In genomic region chr13:116410682-116411081, GRCm38 (mm10) we compare ENCODE assay signal across 26 mouse cellular contexts.
"Had no signal": no experiment of that assay in that cellular context is flagged by ENCODE, and none has a peak within 500 bp of the region (broad histone marks: within the 10 kb centered on the region; RNA-seq: fewer than 3 reads in every experiment).

No protein-coding gene starts in this region.

- H3K27ac ChIP-seq: embryonic facial prominence, embryonic 10.5 days; embryonic facial prominence, embryonic 12.5 days; embryonic facial prominence, embryonic 13.5 days; embryonic facial prominence, embryonic 15.5 days; forebrain, embryonic 10.5 days; forebrain, embryonic 12.5 days; forebrain, embryonic 13.5 days; forebrain, embryonic 15.5 days; gastrocnemius, adult 2 months; heart, adult 2 months; heart, embryonic 10.5 days had no signal

- H3K4me2 ChIP-seq: embryonic facial prominence, embryonic 12.5 days; embryonic facial prominence, embryonic 13.5 days; embryonic facial prominence, embryonic 15.5 days; forebrain, embryonic 12.5 days; forebrain, embryonic 13.5 days; forebrain, embryonic 15.5 days; heart, embryonic 11.5 days had no signal

- H3K9me3 ChIP-seq: embryonic facial prominence, embryonic 10.5 days; embryonic facial prominence, embryonic 12.5 days; embryonic facial prominence, embryonic 13.5 days; embryonic facial prominence, embryonic 15.5 days; forebrain, embryonic 10.5 days; forebrain, embryonic 12.5 days; forebrain, embryonic 13.5 days; forebrain, embryonic 15.5 days; heart, embryonic 10.5 days had no signal

- H3K4me1 ChIP-seq: embryonic facial prominence, embryonic 10.5 days; embryonic facial prominence, embryonic 12.5 days; embryonic facial prominence, embryonic 13.5 days; embryonic facial prominence, embryonic 15.5 days; forebrain, embryonic 15.5 days had no signal

- H3K9ac ChIP-seq: embryonic facial prominence, embryonic 12.5 days; embryonic facial prominence, embryonic 13.5 days; embryonic facial prominence, embryonic 15.5 days; forebrain, embryonic 12.5 days; forebrain, embryonic 13.5 days; forebrain, embryonic 15.5 days; forebrain, postnatal 0 days had no signal

- DNase-seq: cerebellum, adult 9-11 months; cerebellum, postnatal 10 days; cerebellum, postnatal 14 days; cerebellum, postnatal 25 days; cerebellum, postnatal 36 days; embryo, embryonic 11 days; forebrain, postnatal 0 days; gastrocnemius, adult 2 months; gastrocnemius, postnatal 10 days; gastrocnemius, postnatal 14 days; gastrocnemius, postnatal 25 days; gastrocnemius, postnatal 36 days; heart, adult 11 months; heart, adult 18-20 months; heart, adult 2 months had no signal

- H3K27me3 ChIP-seq: embryonic facial prominence, embryonic 12.5 days; embryonic facial prominence, embryonic 13.5 days; embryonic facial prominence, embryonic 15.5 days; forebrain, embryonic 12.5 days; forebrain, embryonic 13.5 days; forebrain, embryonic 15.5 days had no signal

- H3K4me3 ChIP-seq: embryonic facial prominence, embryonic 10.5 days; embryonic facial prominence, embryonic 12.5 days; embryonic facial prominence, embryonic 13.5 days; embryonic facial prominence, embryonic 15.5 days; erythroblast, embryonic 14.5 days; forebrain, embryonic 10.5 days; forebrain, embryonic 12.5 days; forebrain, embryonic 13.5 days; forebrain, embryonic 15.5 days; gastrocnemius, adult 2 months; heart, adult 2 months; heart, embryonic 10.5 days had no signal

- H3K36me3 ChIP-seq: embryonic facial prominence, embryonic 10.5 days; embryonic facial prominence, embryonic 12.5 days; embryonic facial prominence, embryonic 13.5 days; embryonic facial prominence, embryonic 15.5 days; forebrain, embryonic 10.5 days; forebrain, embryonic 12.5 days; forebrain, embryonic 15.5 days; heart, embryonic 10.5 days had no signal
